Mouse (Mus musculus): Measurements from ENCODE around the gene Gm765.

- no peak for TF ChIP-seq CTCF (IDR thresholded peaks at IDR 0.05; ENCODE audit: control insufficient read depth, insufficient read depth, insufficient replicate concordance, low read depth, low read length)
- TF ChIP-seq POLR2A (IDR thresholded peaks at IDR 0.05; ENCODE audit: control insufficient read depth, low read depth, low read length), result no peak
Observed at GRCm38 (mm10) chr6:98234097-98234496, 108.5 kb downstream of the Gm765 start.
